In the genomic region with DNA sequence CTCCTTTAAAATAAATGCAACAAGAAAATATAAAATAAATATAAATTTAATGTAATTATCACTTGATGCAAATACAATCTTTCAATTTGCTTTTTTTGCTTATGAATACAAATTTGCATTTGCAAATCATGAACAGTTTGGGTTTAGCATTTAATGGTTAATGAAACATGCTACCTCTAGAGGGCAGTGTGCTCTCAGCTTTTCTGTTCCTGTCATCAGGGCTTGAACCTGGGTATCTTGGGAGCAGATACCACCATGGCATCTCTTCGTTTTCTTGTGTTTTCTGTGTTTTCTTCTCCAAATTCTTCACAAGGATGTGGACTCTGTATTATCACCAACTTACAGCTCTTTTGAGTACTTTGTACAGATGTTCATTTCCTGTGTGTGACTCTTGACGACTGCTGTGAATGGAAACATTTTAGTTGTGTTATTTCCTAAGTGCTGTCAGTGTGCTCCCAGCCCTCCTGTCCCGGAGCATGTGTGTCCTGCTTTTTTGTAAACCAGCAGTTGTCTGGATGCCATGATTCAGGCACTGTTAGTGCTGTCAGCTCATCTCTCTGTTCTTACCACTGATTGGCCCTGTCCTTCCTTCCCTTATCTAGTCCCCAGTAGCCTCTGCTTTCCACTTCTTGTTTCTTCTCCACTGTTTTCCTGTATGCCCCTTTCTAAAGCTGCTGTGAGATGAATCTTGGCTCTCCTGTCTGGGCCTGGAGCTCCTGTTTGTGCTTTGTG, we compare ENCODE assay signal across 8 mouse cellular contexts.
DNase-seq lines count a peak whose midpoint lies in the region; ATAC-seq lines count a peak whose summit lies in the region.

No protein-coding gene starts in this region.

- H3K9ac ChIP-seq in midbrain, embryonic 11.5 days (ENCODE audit: low read length): no peak overlapping the region
- H3K9ac ChIP-seq in midbrain, embryonic 13.5 days (replicated peaks): no peak overlapping the region

- 55% methylated on average over 3 of the region's 3 CpGs for WGBS in midbrain, embryonic 11.5 days
- 64% methylated on average over 3 of the region's 3 CpGs for WGBS in midbrain, embryonic 13.5 days

- no peak overlapping the region for H3K27ac ChIP-seq in midbrain, embryonic 11.5 days (ENCODE audit: low read depth, low read length)
- no peak overlapping the region for H3K27ac ChIP-seq in midbrain, embryonic 13.5 days

- peaks cover 2% of the 10 kb centered on the region; the same call in 1 of the 2 replicates for H3K27me3 ChIP-seq in midbrain, embryonic 11.5 days (ENCODE audit: control insufficient read depth, insufficient read depth, low read length)
- peaks cover 36% of the 10 kb centered on the region for H3K27me3 ChIP-seq in midbrain, embryonic 13.5 days

- ATAC-seq in midbrain, embryonic 11.5 days (ENCODE audit: low FRiP score): no peak
- no peak for ATAC-seq in midbrain, embryonic 13.5 days

- H3K9me3 ChIP-seq in midbrain, embryonic 11.5 days (ENCODE audit: control insufficient read depth, low read length): no peaks in the 10 kb centered on the region
- H3K9me3 ChIP-seq in midbrain, embryonic 13.5 days: no peaks in the 10 kb centered on the region

- H3K4me1 ChIP-seq in midbrain, embryonic 11.5 days (ENCODE audit: control insufficient read depth, insufficient read depth, low read length): no peaks in the 10 kb centered on the region
- H3K4me1 ChIP-seq in midbrain, embryonic 13.5 days (replicated peaks): peaks cover under 1% of the 10 kb centered on the region; the same call in 1 of the 2 replicates

- DNase-seq in cerebellum, adult 9-10 months: peak; percentile 39
- no peak for DNase-seq in cerebellum, adult 9-11 months
- DNase-seq in midbrain, embryonic 11.5 days (ENCODE audit: low spot score, missing footprints): peak; percentile 89
- peak; percentile 42 for DNase-seq in c-Kit-positive CD71-negative TER-119-negative erythroid progenitor cells, embryonic 14.5 days (ENCODE audit: low read depth)
- peak; percentile 76 for DNase-seq in induced T-regulatory cell, adult 2 months (ENCODE audit: low read depth)
- peak; percentile 48 for DNase-seq in retina, postnatal 7 days (ENCODE audit: low read depth, low spot score)
- no peak for DNase-seq in urinary bladder, postnatal 10 days (ENCODE audit: low spot score)

- H3K4me2 ChIP-seq in midbrain, embryonic 11.5 days: no peak overlapping the region
- no peak overlapping the region for H3K4me2 ChIP-seq in midbrain, embryonic 13.5 days (replicated peaks)

- no peak overlapping the region for H3K4me3 ChIP-seq in midbrain, embryonic 11.5 days (ENCODE audit: low read depth, low read length)
- no peak overlapping the region for H3K4me3 ChIP-seq in midbrain, embryonic 13.5 days (replicated peaks)

- no peaks in the 10 kb centered on the region for H3K36me3 ChIP-seq in midbrain, embryonic 11.5 days (ENCODE audit: control insufficient read depth, insufficient read depth, low read length)
- H3K36me3 ChIP-seq in midbrain, embryonic 13.5 days: no peaks in the 10 kb centered on the region

Comparison
In these comparisons a context has a peak if more than half of its experiments do, and no peak if none do; other contexts are left out.
1. DNase-seq: peak in cerebellum, adult 9-10 months (single experiment), midbrain, embryonic 11.5 days (single experiment), c-Kit-positive CD71-negative TER-119-negative erythroid progenitor cells, embryonic 14.5 days (single experiment), induced T-regulatory cell, adult 2 months (single experiment) and retina, postnatal 7 days (single experiment); none in cerebellum, adult 9-11 months (single experiment) and urinary bladder, postnatal 10 days (single experiment).